Mouse (Mus musculus) small intestine, adult 2 months (tissue): ENCODE measurements around the gene Nfkbie. TPM values are rescaled to one million over a fixed set of nuclear protein-coding genes. Genes with fewer than 3 reads are reported as not detected.
A peak's percentile ranks its signal among the peaks of the same experiment; 100 is the strongest.

ENCODE experiments used
- H3K27ac ChIP-seq: fragments of 200-500 bp; 2 replicates; pipeline ENCODE4 v1.5.1; 2012; ENCODE audit warnings: low read depth, low read length, control low read depth, inconsistent platforms; ENCODE audit not compliant: insufficient read depth
- H3K27me3 ChIP-seq: fragments of 200-500 bp; 2 replicates; pipeline ENCODE4 v1.6.1; 2012; ENCODE audit warnings: mild to moderate bottlenecking, moderate library complexity, low read length, inconsistent platforms; ENCODE audit not compliant: control insufficient read depth, insufficient read depth
- H3K36me3 ChIP-seq: fragments of 200-500 bp; 2 replicates; pipeline ENCODE4 v1.6.1; 2012; ENCODE audit warnings: mild to moderate bottlenecking, low read length, control low read depth, inconsistent platforms; ENCODE audit not compliant: control insufficient read depth, insufficient read depth
- H3K4me1 ChIP-seq: fragments of 200-500 bp; 2 replicates; pipeline ENCODE4 v1.6.1; 2012; ENCODE audit warnings: low read length, inconsistent platforms, mixed read lengths; ENCODE audit not compliant: control insufficient read depth, insufficient read depth, insufficient read length
- H3K4me3 ChIP-seq: fragments of 200-500 bp; 2 replicates; pipeline ENCODE4 v1.5.1; 2012; ENCODE audit warnings: low read depth, mild to moderate bottlenecking, control low read depth, inconsistent platforms, low read length, moderate library complexity
- CTCF ChIP-seq: fragments of 200-500 bp; IDR thresholded peaks from 2 replicates; pipeline ENCODE4 v1.5.1; 2012; ENCODE audit warnings: low read depth, mild to moderate bottlenecking, control low read depth, inconsistent platforms, low read length, moderate library complexity, mixed read lengths; ENCODE audit not compliant: insufficient replicate concordance, insufficient read length; ENCODE audit errors: extremely low read depth
- POLR2A ChIP-seq: fragments of 200-500 bp; IDR thresholded peaks from 2 replicates; pipeline ENCODE4 v1.6.1; 2012; ENCODE audit warnings: low read depth, mild to moderate bottlenecking, control low read depth, inconsistent platforms, low read length, moderate library complexity
- WGBS: fragments of 180-500 bp; shearing (Covaris S2); methylation state at CpG from one replicate; pipeline ENCODE4 v1.1.7; 2018; 5-methylcytosine and 5-hydroxymethylcytosine counted together
- polyA plus RNA-seq: library from polyadenylated mRNA; depleted of rRNA; stranded (reverse); fragments of >200 nt; gene quantifications from 2 replicates; pipeline ENCODE4 v1.2.3, GENCODE M21; 2012

Gene Nfkbie
- polyA plus RNA-seq, 1 experiment: 6.2 TPM

DNA sequence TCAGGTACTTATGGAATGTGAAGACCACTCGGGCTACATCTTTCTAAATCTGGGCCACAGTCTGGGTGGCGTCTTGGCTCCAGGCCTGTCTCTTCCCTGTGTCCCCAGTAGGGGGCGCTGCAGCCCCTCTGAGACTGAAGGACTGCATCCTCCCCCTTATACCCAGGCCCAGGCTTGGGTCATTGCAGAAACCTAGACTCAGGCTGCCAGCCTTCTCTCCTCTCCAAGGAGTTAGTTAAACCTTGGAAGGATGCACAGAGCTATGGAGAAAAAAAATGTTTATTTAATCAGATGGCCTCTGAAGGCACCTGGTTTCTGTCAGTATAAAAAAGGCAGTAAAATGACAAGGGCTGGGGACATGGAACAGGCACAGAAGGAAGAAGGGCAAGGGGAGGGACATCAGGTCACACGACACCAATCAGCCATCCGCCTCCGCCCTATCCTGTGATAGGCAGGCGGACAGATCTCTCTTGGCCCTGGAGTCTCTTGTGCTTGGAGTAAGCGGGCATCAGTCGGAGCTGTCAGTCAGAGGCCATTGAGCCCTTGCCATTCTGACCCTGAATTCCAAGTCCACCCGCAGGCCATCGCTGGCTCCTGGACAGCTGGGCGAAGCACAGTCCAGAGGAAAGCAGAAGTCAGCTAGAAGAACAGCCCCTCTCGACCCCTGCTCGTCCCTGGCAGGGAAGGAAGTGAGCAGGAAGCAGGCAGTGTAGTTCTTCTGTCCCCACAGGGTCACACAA is 29.6 kb downstream of the Nfkbie start:
- Histone ChIP-seq H3K4me3 (no peak overlapping the region), H3K4me1 (peaks cover 3% of the 10 kb centered on the region), H3K36me3 (peaks cover 3% of the 10 kb centered on the region; the same call in 1 of the 2 replicates), H3K27ac (peak overlapping the region; percentile 61), H3K27me3 (no peaks in the 10 kb centered on the region)
- WGBS: 58% methylated on average over 14 of the region's 14 CpGs
- TF ChIP-seq CTCF (peak; percentile 89), POLR2A (no peak)

DNA sequence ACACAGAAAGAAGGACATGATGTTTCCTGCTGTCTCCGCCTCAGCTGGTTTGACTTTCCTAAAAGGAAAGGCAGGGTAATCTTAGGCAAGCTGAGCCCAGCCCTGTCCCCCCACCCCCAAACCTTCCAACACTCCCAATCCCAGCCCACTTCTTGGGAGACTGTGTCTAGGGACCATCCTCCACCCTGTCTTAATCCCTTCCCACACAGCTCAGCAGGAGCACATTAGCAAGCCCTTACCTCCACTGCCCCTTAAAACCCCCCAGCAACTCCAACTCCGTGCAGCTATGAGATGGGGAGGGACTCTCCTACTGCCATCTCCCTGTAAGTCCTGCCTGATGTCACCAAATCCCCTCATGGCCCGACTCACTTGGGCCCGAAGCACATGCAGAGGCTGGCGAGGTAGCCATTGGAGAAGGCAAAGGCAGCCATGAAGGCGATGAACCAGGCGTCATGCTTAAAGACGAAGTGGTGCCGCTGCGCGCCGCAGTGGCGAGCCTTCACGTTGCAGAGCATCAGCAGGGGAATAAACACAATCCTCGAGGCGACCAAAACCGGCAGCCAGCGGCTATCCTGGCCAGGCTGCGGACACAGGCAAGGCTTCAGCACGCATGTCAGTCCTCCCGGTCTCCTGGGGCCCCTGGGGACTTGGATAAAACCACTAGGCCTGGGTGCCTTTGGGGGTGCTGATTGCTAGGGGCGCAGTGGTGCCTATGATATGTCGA is 30.4 kb downstream of the Nfkbie start:
- WGBS: 89% methylated on average over 23 of the region's 23 CpGs
- TF ChIP-seq POLR2A: no peak
- no peak for TF ChIP-seq CTCF
- Histone ChIP-seq H3K36me3 (peaks cover 3% of the 10 kb centered on the region; the same call in 1 of the 2 replicates), H3K27ac (peak overlapping the region; percentile 61), H3K4me3 (no peak overlapping the region), H3K27me3 (no peaks in the 10 kb centered on the region), H3K4me1 (peaks cover 3% of the 10 kb centered on the region)

DNA sequence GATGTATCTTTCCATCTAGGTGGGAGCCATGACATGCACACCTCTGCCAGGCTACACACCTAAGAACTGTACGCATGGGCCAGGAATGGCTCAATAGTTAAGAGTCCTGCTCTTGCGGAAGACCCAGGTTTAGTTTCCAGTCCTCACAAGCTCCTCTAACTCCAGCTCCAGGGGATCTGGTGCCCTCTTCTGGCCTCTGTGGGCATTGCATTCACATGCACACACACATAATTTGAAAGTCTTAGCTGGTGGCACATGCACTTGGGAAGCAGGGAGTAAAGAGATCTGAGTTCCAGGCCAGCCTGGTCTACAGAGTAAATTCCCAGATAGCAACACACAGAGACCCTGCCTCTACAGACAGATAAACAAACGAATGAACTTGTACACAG is 30.9 kb downstream of the Nfkbie start:
- H3K4me1 ChIP-seq: peaks cover 3% of the 10 kb centered on the region
- H3K4me3 ChIP-seq: no peak overlapping the region
- no peaks in the 10 kb centered on the region for H3K27me3 ChIP-seq
- WGBS: 96% methylated on average over 3 of the region's 3 CpGs
- no peak overlapping the region for H3K27ac ChIP-seq
- no peak for TF ChIP-seq POLR2A
- TF ChIP-seq CTCF: peak; percentile 22; the same call in 1 of the 2 replicates
- H3K36me3 ChIP-seq: peaks cover 3% of the 10 kb centered on the region; the same call in 1 of the 2 replicates

DNA sequence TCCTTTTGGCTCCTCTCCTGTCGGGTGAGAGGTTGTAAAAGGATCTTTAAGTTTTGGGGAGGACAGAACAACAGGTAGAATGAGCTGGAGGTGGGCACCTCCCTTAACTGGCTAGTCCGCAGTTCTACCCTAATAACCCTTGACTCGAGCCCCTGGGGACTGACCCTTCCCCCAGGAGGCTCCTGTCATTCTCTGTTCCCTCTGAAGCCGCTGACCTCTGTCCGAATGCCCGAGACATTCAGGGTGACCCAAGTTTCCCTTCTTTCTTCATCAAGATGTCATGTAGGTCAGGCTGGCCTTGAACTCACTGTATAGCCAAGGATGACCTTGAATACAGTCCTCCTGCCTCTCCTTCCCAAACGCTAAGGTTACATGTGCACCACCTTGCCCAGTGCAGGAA is 32.9 kb downstream of the Nfkbie start:
- H3K27ac ChIP-seq: no peak overlapping the region
- peaks cover 7% of the 10 kb centered on the region for H3K4me1 ChIP-seq
- 90% methylated on average over 7 of the region's 7 CpGs for WGBS
- H3K4me3 ChIP-seq: no peak overlapping the region
- H3K27me3 ChIP-seq: no peaks in the 10 kb centered on the region
- H3K36me3 ChIP-seq: peaks cover 3% of the 10 kb centered on the region; the same call in 1 of the 2 replicates
- TF ChIP-seq POLR2A: no peak
- no peak for TF ChIP-seq CTCF

DNA sequence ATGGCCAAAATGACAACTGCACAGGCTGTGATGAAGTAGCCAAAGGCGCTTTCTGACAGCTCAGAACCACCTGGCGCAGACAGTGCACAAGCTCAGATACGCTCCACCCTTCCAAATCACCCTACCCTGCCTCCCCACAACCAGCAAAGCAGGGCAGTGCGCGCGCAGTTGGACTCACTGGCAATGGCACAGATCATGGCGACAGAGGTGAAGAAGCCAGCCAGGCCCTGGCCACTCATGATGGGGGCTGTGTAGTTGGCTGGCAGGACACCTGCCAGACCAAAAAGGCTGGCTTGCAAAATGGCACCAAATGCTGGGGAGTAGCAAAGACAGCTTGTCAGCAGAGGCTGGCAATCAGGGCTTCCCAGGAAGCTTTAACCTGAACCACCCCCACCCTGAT is 33.7 kb downstream of the Nfkbie start:
- Histone ChIP-seq H3K36me3 (peaks cover 3% of the 10 kb centered on the region; the same call in 1 of the 2 replicates), H3K4me1 (peaks cover 12% of the 10 kb centered on the region), H3K27me3 (no peaks in the 10 kb centered on the region), H3K27ac (no peak overlapping the region), H3K4me3 (no peak overlapping the region)
- TF ChIP-seq CTCF: no peak
- no peak for TF ChIP-seq POLR2A
- WGBS: 99% methylated on average over 7 of the region's 7 CpGs

DNA sequence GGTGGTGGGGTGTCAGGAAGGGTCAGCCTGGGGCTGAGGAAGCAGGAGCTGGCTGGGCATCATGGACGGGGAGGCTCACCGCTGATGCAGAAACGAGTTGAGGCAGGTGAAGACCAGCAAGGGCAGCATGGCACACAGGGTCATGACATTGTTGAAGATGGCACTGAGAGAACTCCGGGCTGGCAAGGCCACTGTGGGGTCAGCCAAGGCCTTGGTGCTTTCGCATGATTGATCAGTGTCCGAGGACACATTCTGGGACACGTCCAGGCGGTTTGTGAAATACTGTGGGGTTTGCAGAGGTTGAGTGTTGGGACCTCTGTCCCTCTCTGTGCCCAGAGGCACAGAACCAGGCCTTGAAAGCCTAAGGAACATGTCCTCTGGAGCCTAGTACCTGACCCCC is 34.3 kb downstream of the Nfkbie start:
- H3K4me1 ChIP-seq: peaks cover 9% of the 10 kb centered on the region
- no peak overlapping the region for H3K4me3 ChIP-seq
- 93% methylated on average over 8 of the region's 8 CpGs for WGBS
- H3K27ac ChIP-seq: no peak overlapping the region
- no peak for TF ChIP-seq CTCF
- no peak for TF ChIP-seq POLR2A
- H3K36me3 ChIP-seq: peaks cover 3% of the 10 kb centered on the region; the same call in 1 of the 2 replicates
- H3K27me3 ChIP-seq: no peaks in the 10 kb centered on the region

DNA sequence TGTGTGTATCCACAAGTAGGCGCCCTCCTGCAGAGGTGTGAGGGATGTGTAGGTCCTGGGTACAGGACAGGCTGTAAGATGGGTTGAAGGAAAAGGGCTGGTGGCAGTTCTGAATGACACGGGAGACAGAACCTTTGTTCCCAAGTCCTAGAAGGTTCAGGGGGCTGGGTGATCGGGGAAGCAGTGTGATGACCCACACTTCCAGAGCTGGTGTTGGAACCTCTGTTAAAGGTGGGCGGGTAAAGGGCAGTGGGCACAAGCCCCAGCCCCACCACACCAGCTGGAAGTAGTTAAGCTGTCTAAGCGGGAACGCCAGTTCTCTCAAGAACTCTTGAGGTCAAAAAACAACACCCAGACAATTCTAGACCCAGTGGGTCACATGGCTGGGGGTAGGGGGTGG is 34.9 kb downstream of the Nfkbie start:
- WGBS: 82% methylated on average over 6 of the region's 6 CpGs

More for the DNA sequence above, 34.9 kb downstream of the Nfkbie start:
- Histone ChIP-seq H3K27ac (no peak overlapping the region), H3K36me3 (peaks cover 3% of the 10 kb centered on the region; the same call in 1 of the 2 replicates), H3K4me1 (peaks cover 12% of the 10 kb centered on the region), H3K4me3 (no peak overlapping the region), H3K27me3 (no peaks in the 10 kb centered on the region)
- TF ChIP-seq CTCF (no peak), POLR2A (no peak)
